Mouse (Mus musculus) WW6 (cell line): Measurements from ENCODE around the gene Ybey.

Source experiments
- DNase-seq: peaks from one replicate; pipeline ENCODE4 v3.0.0-alpha.2; 2013; ENCODE audit warnings: low read depth, low spot score

Gene Ybey

GRCm38 (mm10) chr10:76468203-76469162, at the start of gene Ybey, which contains the start of gene Mcm3ap:
Ybey (minus strand) TSS chr10:76469114.
Mcm3ap (plus strand) TSS chr10:76468927.
- peak; percentile 75 for DNase-seq

GRCm38 (mm10) chr10:76512965-76513583, 44.2 kb upstream of the Ybey start:
- peak; percentile 80 for DNase-seq

GRCm38 (mm10) chr10:76505865-76506264, 37.0 kb upstream of the Ybey start:
- no peak for DNase-seq

DNA sequence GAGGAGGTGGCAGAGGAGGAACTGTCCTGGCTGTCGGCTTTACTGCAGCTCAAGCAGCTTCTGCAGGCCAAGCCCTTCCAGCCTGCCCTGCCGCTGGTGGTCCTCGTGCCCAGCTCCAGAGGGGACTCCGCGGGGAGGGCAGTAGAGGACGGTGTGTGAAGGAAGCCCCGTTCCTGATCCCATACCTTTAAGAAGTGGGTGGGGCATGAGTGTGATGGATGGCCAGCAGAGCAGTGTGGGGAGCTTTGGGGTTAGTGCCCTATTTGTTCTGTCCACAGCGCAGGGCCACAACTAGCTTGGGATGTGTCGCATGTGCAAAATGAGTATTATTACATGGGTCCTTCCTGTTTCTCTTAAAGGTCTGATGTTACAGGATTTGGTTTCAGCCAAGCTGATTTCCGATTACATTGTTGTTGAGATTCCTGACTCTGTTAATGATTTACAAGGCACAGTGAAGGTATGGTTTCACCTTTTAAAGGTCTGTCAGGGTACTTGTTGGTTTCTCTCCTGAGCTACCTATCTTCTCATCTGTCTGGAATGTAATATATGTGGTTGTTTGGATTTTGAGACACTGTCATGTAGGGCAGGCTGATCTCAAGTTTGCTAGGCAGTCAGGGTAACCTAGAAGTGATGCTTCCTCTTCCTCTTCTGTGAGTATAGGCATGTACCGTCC, 35.5 kb upstream of the Ybey start:
- DNase-seq = no peak

GRCm38 (mm10) chr10:76497522-76497921, 28.6 kb upstream of the Ybey start:
- no peak for DNase-seq

DNA sequence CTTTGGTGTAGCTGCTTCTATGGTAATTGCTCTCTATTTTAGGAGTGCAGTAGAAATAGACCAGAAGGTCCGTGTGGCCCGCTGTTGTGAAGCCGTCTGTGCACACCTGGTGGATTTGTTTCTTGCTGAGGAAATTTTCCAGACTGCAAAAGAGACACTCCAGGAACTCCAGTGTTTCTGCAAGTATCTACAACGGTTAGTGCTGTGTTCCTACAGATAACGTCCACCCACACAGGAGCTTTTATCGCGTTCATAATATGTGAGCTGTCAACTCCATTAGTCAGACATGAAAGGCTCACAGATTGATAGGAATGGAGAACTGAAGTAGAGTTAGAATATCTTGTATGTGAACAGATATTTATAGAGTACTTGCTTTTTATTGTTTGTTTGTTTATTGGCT, 27.5 kb upstream of the Ybey start:
- DNase-seq = no peak

DNA sequence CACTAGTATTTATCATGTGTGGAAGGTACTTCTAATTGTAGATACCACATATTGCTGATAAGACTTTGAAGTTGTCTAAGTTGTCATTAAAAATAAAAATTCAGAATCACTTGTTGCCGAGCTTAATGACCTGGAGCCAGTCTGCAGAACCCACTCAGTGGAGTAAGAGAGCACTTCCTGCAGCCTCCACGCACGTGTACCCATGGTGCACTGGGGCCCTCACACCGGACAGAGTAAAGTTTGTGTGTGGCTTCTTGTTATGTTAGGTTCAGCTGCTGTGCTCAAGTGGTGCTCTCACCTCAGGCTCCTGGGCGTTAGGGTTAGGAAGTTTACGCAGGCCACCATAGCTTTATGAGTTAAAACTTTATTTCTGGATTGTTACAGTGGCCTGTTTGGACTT, 26.6 kb upstream of the Ybey start:
- no peak for DNase-seq

- no peak for DNase-seq
Observed at GRCm38 (mm10) chr10:76493527-76493926, 24.6 kb upstream of the Ybey start.

DNA sequence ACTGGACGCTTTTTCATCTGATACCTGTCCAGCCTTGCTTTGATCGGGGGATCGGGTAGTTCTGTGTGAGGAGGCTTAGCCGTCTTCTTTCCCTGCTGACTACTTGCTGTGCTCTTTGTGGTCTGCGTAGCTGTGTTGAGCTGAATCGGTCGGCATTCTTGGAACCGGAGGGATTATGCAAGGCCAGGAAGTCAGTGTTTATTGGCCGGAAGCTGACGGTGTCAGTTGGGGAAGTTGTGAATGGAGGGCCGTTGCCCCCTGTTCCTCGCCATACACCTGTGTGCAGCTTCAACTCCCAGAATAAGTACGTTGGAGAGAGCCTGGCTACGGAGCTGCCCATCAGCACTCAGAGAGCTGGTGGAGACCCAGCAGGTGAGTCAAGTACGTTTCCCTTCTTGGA, 20.3 kb upstream of the Ybey start:
- no peak for DNase-seq

GRCm38 (mm10) chr10:76488265-76488664, 19.4 kb upstream of the Ybey start:
- no peak for DNase-seq

GRCm38 (mm10) chr10:76486302-76486701, 17.4 kb upstream of the Ybey start:
- DNase-seq = no peak

DNA sequence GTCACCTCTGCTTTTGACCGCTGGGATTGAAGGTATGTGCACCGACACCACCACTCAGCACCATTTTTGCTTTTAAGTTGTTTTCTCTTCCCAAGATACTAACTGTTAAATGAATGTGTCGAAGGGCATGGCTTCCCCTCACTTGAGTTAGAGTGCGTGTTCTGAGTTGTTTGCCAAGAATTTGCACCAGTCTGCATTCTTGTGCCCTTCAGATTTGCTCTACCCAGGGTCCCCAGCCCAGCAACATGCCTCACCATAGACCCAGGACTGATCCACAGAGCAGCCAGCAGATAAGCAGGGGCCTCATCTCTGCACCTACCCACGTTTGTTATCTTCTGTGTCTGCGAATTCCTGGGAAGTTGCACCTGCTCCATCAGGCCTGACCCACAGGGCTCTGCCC, 12.6 kb upstream of the Ybey start:
- no peak for DNase-seq

- no peak for DNase-seq
Observed at GRCm38 (mm10) chr10:76480851-76481250, 11.9 kb upstream of the Ybey start.

DNA sequence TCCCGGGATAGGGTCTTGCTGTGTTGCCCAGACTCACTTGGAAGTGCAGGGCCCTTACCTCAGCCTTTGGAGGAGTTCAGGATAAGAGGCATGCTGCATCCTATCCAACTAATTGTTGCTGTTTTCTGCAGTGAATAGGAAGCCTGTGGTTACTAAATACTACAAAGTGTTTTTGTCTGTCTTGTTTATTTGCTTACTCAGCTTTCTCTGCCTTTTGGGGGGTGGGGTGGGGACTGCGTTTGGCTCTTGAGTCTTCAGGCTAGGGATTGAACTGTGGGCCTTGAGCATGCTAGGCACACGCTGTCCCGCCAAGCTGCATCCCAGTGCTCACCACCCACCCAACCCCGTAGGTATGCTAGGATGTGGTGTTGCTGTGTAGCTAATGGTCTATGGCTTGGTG, 4.8 kb upstream of the Ybey start:
- DNase-seq = no peak

DNA sequence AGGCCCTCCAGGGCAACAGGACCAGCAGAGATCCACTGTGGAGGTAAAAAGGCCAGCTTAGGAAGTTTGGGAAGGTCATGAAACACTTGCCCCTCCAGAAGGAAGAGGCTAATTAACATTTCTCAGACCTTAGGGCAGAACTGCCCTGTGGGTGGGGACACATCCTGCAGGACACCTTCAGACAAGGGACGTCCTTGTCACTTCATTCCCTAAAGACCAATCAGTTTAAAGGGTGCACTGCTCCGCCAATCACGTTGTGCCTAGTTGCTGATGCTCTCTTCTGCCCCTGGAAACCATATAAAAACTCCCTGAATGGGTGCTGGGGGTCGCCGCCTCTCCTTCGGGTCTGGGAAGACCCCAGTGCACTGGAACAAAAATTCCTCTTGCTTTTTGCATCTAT, 6.2 kb downstream of the Ybey start:
- DNase-seq = no peak

- no peak for DNase-seq
Observed at GRCm38 (mm10) chr10:76462312-76462711, 6.6 kb downstream of the Ybey start.

GRCm38 (mm10) chr10:76461255-76461654, 7.7 kb downstream of the Ybey start:
- no peak for DNase-seq

- DNase-seq = no peak
Observed at GRCm38 (mm10) chr10:76455289-76455688, 13.6 kb downstream of the Ybey start.

DNA sequence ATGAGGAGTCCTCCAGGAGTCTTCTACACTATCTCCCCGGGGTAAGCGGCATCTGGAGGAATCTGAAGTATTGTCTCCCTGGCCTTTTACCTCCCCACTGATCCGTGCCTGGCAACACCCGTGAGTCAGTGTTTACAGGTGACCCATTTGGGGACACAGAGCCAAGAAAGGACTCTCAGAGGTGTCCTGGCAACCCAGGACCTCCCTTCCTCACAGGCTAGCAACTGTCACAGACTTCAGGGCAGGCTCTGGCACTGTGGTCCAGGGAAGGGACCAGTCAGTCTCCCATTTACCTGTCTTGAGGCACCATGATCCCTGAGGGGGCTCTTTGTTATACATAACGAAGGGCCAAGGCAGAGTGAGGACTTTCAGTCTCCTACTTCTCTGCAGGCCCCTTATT, 20.1 kb downstream of the Ybey start, which contains the start of gene 2610028H24Rik:
Gene 2610028H24Rik, plus strand, starts transcription at position 231 of the 400 bp plus-strand sequence.
- no peak for DNase-seq

DNA sequence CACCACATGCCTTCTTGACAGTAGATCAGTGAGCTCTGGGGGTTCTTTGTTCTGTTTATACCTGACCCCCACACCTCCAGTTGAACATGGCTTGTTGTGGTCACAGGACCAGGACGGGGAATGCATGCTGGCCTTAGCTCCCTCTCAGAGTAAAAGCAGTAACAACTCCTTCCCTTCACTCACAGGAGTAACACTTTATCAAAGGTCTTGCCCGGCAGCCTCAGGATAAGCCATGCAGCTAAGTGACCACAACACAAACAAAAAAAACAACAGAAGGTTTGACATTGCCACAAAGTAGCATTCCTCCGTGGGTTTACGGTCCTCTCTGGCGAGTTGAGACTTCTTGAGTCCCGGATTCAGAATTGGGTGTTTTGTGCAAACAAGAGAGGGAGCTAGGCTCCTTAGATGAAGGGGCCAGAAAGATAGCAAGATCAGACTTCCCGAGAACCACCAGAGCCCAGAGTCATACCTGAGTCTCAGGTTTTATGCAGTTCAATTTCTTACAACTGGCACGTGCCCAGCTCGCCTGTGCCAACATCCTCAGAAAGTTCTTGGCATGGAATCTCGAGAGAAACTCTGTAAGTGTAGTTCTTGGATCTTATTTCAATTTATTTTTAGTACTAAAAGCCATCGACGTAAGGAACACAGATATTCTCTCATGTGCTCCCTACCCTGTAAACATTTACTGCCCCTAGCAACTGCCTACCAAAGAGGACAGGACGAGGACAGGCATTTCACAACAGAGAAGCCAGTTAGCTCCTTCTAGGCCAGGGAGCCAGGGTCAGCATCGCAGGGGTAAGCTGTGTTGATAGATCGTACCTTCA, 21.3 kb downstream of the Ybey start:
- DNase-seq = no peak

DNA sequence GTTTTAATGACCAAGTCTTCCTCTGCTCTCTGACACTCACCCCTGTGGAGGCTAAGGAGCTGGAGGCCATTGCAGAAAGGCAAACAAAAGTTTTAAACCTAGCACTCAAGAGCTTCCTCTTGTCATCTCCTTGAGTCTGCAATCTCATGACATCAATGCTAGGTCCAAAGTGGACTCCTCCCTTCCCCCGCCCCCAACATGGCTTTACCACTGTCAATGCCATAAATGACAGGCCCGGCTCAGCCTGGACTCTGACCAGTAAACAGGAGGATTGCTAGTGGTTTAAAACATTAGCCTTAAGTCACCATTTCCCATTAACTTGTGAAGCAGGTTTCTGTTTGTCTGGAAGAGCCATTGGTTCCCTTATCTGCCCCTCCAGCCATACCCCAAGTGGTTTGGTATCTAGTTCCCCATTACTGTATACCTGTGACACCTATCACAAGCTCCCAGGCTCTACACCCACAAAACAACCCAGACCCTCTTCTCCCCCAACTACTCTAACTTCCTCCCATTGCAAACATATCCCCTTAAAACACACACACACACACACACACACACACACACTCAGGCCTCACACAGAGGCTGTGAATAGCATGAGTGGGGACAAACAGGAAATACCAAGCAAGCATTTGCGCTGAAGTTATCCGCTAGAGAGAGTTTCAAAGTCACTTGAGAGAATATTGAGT, 22.8 kb downstream of the Ybey start:
- DNase-seq = no peak
